Mouse (Mus musculus): ENCODE data around the gene Gm20388. TPM values are rescaled to one million over a fixed set of nuclear protein-coding genes. Genes with fewer than 3 reads are reported as not detected.
A peak's percentile ranks its signal among the peaks of the same experiment; 100 is the strongest.
"Not testable (repeated sequence)": the region's sequence is repeated elsewhere in the genome, so short reads cannot be mapped to it uniquely, and the experiment has no call there.

Gene Gm20388
- polyA plus RNA-seq, 1 experiment = 10.6 TPM

DNA sequence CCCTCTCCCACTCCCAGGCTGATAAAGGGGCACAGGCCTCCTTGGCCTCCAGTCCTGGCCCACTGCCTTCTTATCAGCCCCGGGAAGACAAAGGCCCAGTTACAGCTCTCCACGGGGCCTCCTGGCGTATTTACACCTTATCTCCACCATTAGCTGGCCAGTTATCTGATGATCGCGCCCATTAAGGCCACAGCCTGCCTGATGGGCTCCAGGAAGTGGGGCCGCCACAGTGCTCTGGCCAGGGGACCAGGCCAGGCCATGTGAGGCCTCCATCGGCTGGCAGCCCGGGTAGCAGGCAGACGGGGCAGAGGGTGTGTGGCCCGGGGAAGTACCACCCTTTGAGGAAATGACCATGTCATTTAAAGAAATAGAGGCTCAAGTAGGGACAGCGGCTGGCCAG is 2412.2 kb downstream of the Gm20388 start:
- TF ChIP-seq CTCF (IDR thresholded peaks at IDR 0.05; ENCODE audit: control insufficient read depth, insufficient read depth, low read length) = no peak
- no peak for TF ChIP-seq POLR2A (IDR thresholded peaks at IDR 0.05; ENCODE audit: borderline replicate concordance, control insufficient read depth, low read depth, low read length)
- H3K27ac ChIP-seq (ENCODE audit: control insufficient read depth, insufficient read depth, low read depth, low read length, poor library complexity) = peak overlapping the region; percentile 81
- no peak overlapping the region for H3K4me3 ChIP-seq (replicated peaks; ENCODE audit: control insufficient read depth, low read depth, low read length)
- peaks cover 14% of the 10 kb centered on the region for H3K4me1 ChIP-seq (ENCODE audit: control insufficient read depth, insufficient read depth, low read length)
- 46% methylated on average over 11 of the region's 11 CpGs for WGBS

DNA sequence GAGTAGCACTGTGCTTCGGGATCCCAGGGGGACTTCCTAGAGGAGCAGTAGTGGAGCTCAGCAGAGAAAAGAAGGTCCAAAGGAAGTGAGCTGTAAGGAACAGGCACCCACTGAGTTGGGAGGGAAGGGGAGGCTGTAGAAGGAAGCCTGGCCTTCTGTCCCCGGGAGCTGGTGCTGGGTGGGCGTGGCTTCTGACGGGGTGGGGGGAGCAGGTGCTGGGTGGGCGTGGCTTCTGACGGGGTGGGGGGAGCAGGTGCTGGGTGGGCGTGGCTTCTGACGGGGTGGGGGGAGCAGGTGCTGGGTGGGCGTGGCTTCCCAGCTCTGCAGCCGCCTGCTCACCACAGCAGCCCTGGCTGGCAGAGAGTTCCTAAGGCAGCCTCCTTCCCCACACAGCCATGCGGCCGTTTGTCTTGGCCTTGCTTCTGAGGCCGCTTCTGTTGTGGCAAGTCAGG is 2413.3 kb downstream of the Gm20388 start:
- not testable (repeated sequence) for H3K4me3 ChIP-seq (replicated peaks; ENCODE audit: control insufficient read depth, low read depth, low read length); H3K4me1 ChIP-seq (ENCODE audit: control insufficient read depth, insufficient read depth, low read length)
- peak; percentile 42; the same call in 1 of the 2 replicates for TF ChIP-seq POLR2A (IDR thresholded peaks at IDR 0.05; ENCODE audit: borderline replicate concordance, control insufficient read depth, low read depth, low read length)
- WGBS = 9% methylated on average over 13 of the region's 13 CpGs
- H3K27ac ChIP-seq (ENCODE audit: control insufficient read depth, insufficient read depth, low read depth, low read length, poor library complexity) = peak overlapping the region; percentile 38

DNA sequence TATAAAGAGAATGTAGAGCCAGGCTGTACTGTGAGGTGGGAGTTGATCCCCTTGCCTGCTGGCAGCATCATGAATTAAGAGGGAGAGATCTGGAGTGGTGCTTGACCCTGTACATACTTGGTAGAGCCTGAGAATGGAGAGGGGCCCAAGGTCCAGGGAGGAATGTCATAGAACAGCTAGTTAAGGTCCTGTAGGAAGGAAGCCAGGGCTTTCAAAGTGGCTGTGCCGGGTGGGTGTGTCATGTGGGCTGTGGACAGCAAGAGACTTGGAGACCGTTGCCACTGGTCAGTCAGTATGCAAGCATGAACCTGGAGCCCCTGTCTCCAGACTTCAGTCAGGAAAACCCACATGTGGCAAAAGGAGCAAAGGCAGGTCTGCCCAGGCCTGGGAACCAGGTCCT is 2414.6 kb downstream of the Gm20388 start:
- no peak overlapping the region for H3K4me3 ChIP-seq (replicated peaks; ENCODE audit: control insufficient read depth, low read depth, low read length)
- WGBS = 78% methylated on average over 2 of the region's 2 CpGs
- no peak for TF ChIP-seq POLR2A (IDR thresholded peaks at IDR 0.05; ENCODE audit: borderline replicate concordance, control insufficient read depth, low read depth, low read length)
- TF ChIP-seq CTCF (IDR thresholded peaks at IDR 0.05; ENCODE audit: control insufficient read depth, insufficient read depth, low read length) = no peak
- H3K27ac ChIP-seq (ENCODE audit: control insufficient read depth, insufficient read depth, low read depth, low read length, poor library complexity) = peak overlapping the region; percentile 21
- H3K4me1 ChIP-seq (ENCODE audit: control insufficient read depth, insufficient read depth, low read length) = peaks cover 10% of the 10 kb centered on the region

DNA sequence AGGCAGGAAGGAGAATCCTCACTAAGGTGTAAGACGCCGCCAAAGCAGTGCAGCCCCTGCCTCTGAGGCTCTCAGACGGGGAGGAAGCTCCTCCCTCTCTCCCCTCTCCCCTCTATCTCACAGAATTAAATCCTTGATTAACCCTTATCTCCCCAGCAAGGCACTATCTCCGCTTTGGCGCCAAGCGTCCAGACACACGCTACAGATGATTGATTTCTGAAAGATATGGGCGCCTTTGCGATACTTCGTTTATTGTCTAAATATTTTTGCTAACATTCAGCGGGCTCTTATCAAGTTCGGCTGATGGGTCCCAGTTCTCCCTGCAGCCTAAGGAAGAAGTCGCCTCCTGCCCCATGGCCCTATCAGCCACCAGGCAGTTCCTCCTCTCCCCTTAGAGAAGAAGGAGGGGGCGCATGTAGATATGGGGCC is 2415.5 kb downstream of the Gm20388 start:
- peaks cover 16% of the 10 kb centered on the region for H3K4me1 ChIP-seq (ENCODE audit: control insufficient read depth, insufficient read depth, low read length)
- 51% methylated on average over 14 of the region's 14 CpGs for whole genome bisulfite sequencing
- no peak overlapping the region for H3K4me3 ChIP-seq (replicated peaks; ENCODE audit: control insufficient read depth, low read depth, low read length)
- TF ChIP-seq POLR2A (IDR thresholded peaks at IDR 0.05; ENCODE audit: borderline replicate concordance, control insufficient read depth, low read depth, low read length) (no peak), CTCF (IDR thresholded peaks at IDR 0.05; ENCODE audit: control insufficient read depth, insufficient read depth, low read length) (no peak)
- peak overlapping the region; percentile 13; the same call in 1 of the 2 replicates for H3K27ac ChIP-seq (ENCODE audit: control insufficient read depth, insufficient read depth, low read depth, low read length, poor library complexity)

DNA sequence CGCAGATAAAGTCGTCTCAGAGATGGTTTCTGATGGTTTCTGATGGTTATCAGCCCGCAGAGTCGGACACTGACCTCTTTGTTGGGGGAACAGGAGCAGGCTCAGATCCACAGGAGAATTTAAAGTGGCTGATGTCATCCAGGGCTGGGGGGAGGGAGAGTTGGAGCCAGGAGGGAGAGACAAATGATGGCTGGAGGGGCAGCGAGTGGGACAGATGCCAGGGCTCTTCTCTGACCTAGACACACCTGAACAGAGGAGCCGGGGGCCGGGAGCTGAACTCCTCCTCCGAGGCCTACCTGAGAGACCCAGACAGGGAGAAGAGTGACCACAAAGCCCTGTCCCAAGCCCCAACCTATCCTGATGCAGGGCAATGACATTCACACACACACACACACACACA is 2418.4 kb downstream of the Gm20388 start:
- WGBS = 80% methylated on average over 8 of the region's 8 CpGs
- peak overlapping the region; percentile 66 for H3K27ac ChIP-seq (ENCODE audit: control insufficient read depth, insufficient read depth, low read depth, low read length, poor library complexity)
- H3K4me3 ChIP-seq (replicated peaks; ENCODE audit: control insufficient read depth, low read depth, low read length) = no peak overlapping the region
- TF ChIP-seq CTCF (IDR thresholded peaks at IDR 0.05; ENCODE audit: control insufficient read depth, insufficient read depth, low read length) = no peak
- no peak for TF ChIP-seq POLR2A (IDR thresholded peaks at IDR 0.05; ENCODE audit: borderline replicate concordance, control insufficient read depth, low read depth, low read length)
- H3K4me1 ChIP-seq (ENCODE audit: control insufficient read depth, insufficient read depth, low read length) = peaks cover 12% of the 10 kb centered on the region

DNA sequence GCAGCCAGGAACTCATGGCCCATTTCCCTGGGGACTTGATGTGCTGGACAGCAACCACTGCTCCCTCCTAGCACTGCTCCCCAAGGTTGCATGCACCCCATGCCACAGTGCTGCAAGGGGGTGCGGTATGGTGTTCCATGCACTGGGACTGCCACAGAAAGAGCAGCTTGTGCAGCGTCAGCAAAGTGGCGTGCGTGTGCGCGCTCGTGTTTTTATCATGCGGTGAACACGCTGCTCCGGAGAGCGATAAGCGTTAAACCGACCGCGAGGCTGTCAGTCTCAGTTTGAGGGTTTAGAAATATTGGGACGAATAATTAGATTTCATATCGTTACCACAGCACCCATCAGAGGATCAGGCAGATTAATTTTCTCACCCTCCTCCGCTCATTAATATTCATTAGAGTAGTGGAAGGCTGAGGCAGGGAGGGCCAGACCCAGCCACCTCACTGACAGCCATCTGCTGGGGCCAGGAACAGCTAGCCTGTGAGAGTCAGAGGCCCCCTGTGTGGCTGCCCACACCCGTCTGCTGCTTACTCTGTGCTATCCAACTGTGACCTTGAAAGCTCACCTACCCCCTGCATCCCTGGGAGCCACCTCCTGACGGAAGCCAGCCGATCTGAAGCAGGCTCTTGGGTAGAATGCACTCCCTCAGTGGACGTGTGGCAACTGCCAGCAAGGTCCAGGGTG is 2419.1 kb downstream of the Gm20388 start:
- H3K4me1 ChIP-seq (ENCODE audit: control insufficient read depth, insufficient read depth, low read length) = peaks cover 11% of the 10 kb centered on the region
- H3K27ac ChIP-seq (ENCODE audit: control insufficient read depth, insufficient read depth, low read depth, low read length, poor library complexity) = peak overlapping the region; percentile 66
- 59% methylated on average over 22 of the region's 22 CpGs for WGBS
- H3K4me3 ChIP-seq (replicated peaks; ENCODE audit: control insufficient read depth, low read depth, low read length) = no peak overlapping the region
- TF ChIP-seq CTCF (IDR thresholded peaks at IDR 0.05; ENCODE audit: control insufficient read depth, insufficient read depth, low read length) (no peak), POLR2A (IDR thresholded peaks at IDR 0.05; ENCODE audit: borderline replicate concordance, control insufficient read depth, low read depth, low read length) (0 out of 2 replicates have a peak, but pooled peaks have one; percentile 20)

DNA sequence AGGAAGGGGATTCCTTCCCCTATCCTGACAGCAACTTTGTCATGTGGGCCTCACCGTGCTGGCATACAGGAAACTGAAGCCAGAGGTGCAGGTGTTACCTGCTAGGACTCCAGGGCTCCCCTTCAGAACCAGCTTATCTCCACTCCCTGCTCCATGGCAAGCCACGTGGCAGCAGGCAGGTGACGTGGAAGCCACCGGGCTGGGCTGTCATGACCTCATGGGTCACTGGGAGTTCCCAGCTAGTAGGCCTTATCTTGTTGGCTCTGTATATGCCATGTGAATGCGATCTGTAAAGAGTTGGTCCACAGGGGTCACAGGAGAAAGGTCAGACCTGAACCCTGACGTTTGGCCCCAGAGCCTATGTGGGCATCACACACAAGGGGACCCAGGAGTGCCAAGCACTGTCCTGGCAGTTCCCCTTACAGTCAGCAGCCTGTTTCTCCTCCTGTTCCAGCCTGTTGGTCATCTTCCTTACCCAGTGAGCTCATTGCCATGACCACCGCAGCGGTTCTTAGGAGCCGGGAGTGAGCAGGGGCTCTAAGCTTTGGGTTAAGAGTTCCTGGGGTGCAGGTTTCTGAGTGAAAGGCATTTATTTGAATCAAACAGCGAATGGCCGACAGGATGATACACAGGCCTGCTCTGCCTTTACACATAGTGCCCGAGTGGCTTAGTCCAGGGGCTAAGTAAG is 2419.9 kb downstream of the Gm20388 start:
- Histone ChIP-seq H3K4me3 (replicated peaks; ENCODE audit: control insufficient read depth, low read depth, low read length) (no peak overlapping the region), H3K4me1 (ENCODE audit: control insufficient read depth, insufficient read depth, low read length) (peaks cover 10% of the 10 kb centered on the region), H3K27ac (ENCODE audit: control insufficient read depth, insufficient read depth, low read depth, low read length, poor library complexity) (peak overlapping the region; percentile 65)
- WGBS = 60% methylated on average over 12 of the region's 12 CpGs
- TF ChIP-seq CTCF (IDR thresholded peaks at IDR 0.05; ENCODE audit: control insufficient read depth, insufficient read depth, low read length) = no peak
- TF ChIP-seq POLR2A (IDR thresholded peaks at IDR 0.05; ENCODE audit: borderline replicate concordance, control insufficient read depth, low read depth, low read length) = no peak

DNA sequence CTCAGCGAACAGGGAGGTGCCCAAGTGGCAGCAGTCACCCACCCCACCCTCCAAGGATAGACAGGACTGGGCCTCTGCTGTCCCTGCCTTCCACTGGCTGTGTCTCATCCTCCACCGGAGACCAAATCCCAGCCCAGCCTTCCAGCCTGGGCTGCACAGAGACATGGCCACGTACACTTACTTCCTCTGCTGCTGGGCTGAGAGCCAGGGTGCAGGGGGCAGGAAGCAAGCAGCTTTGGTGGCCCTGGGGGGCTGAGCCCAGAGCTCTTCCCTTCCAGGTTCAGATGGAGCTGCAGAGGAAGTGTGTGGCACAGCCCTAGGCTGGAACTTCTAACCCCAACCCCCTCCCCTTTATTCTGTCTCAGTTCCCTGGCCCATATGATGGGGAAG is 2420.5 kb downstream of the Gm20388 start:
- H3K27ac ChIP-seq (ENCODE audit: control insufficient read depth, insufficient read depth, low read depth, low read length, poor library complexity) = peak overlapping the region; percentile 65; the same call in 1 of the 2 replicates
- TF ChIP-seq POLR2A (IDR thresholded peaks at IDR 0.05; ENCODE audit: borderline replicate concordance, control insufficient read depth, low read depth, low read length) (no peak), CTCF (IDR thresholded peaks at IDR 0.05; ENCODE audit: control insufficient read depth, insufficient read depth, low read length) (no peak)
- H3K4me1 ChIP-seq (ENCODE audit: control insufficient read depth, insufficient read depth, low read length) = peaks cover 10% of the 10 kb centered on the region
- H3K4me3 ChIP-seq (replicated peaks; ENCODE audit: control insufficient read depth, low read depth, low read length) = no peak overlapping the region
- 16% methylated on average over 3 of the region's 3 CpGs for WGBS

Measured in bone marrow, adult 2 months (tissue).